Mouse (Mus musculus) spleen, adult 12 weeks (tissue): Measurements from ENCODE around the gene Rufy1.
"Not testable (repeated sequence)": the region's sequence is repeated elsewhere in the genome, so short reads cannot be mapped to it uniquely, and the experiment has no call there.

Source experiments
- DNase-seq: peaks from one replicate; pipeline ENCODE4 v3.0.0; 2022; ENCODE audit warnings: low spot score

Rufy1 gene

DNA sequence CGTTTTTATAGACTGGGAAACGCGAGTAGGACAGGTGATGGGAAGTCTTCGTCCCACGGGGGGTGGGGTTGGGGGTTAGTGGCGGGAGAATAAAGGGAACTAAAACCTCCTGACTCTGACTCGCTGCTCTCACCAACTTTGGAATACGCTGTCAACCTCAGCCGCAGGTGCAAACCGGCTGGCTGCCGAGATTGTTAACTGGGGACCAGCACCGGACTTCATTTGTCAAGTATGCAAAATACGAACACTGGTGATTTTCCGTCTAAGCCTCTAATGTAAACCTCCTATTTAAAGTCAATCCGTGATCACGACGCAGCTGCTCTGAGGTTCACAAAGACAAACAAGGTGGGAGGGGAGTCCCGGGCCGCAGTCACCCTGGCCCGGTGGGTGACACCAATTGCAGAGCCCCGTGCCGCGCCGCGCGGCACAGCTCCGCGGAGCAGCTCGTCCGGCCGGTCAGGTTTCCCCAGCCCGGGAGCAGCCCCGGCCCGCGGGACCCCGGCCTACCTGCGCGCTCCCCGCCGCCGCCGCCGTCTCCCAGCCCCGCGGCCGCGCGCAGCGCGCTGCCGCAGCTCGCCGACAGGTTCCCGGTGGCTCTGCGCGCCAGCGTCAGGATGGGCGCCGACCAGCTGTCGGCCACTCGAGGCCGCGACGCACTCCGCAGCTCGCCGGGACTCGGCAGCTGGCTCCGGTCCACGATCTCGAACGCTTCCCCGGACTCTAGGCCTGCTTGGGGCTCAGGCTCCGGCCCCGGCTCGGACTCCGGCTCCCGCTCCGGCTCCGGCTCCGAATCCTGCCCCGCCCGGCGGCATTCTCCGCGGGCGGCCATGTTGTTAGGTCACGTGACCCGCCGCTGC, at the start of gene Rufy1:
Rufy1 (minus strand) TSS at position 849 of the 857 bp plus-strand sequence.
- DNase-seq, result peak; percentile 83

DNA sequence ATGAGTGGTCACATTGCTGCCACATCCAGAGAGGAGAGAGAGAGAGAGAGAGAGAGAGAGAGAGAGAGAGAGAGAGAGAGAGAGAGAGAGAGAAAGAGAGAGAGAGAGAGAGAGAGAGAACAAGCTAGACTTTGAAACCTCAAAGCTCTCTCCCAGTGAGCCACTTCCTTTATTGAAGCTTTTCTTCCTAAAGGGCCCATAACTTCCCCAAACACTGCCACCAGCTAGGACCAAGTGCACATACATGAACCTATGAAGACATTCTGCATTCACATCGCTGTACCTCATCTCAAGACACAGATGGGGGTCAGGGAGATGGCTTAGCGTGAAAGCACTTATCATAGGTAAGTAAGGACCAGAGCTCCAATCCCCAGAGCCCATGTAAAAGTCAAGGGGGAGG, 47.1 kb upstream of the Rufy1 start:
- DNase-seq, result no peak

DNA sequence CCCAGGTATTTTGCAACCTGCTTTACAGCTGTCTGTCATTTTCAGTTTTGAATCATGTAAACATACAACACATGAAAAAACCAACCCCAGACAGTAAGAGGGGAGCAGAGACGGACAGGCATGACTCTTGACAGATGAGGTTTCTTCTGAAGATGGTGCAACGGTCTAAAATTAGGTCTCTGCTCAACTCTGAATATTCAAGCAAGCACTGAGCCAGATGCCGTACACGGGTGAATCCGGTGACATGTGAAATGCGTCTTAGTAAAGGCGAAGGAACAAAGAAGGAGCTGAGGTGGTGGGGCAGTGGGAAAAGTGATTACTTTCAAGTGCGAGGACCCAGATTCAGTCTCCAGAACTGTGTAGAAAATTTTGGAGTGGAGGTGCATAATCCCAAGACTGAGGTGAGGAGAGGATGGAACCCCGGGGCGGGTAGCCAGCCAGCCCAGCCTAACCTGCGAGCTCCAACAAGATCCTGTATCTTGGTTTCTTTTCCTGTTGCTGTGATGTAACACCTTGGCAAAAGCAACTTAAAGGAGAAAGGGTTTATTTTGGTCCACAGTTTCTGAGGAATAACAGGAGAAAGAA, 46.7 kb upstream of the Rufy1 start:
- no peak for DNase-seq

DNA sequence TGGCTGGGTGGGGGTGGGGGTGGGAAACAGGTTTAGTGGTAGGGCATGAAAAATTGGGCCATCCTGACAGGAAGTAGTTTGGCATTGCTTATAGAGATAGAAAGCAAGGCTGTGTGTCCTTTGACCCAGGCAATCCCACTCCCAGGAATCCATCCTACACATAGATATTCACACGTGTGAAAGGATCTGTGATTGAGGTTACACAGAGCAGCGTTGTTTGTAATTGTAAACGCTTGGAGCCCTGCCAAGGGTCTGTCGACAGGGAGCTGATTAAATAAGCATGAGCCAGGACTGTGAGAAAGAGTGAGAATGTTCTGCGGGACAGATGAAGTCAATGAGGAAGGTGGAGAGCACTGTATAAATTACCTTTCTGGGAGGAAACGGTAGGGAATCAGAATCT, 46.0 kb upstream of the Rufy1 start:
- no peak for DNase-seq

DNA sequence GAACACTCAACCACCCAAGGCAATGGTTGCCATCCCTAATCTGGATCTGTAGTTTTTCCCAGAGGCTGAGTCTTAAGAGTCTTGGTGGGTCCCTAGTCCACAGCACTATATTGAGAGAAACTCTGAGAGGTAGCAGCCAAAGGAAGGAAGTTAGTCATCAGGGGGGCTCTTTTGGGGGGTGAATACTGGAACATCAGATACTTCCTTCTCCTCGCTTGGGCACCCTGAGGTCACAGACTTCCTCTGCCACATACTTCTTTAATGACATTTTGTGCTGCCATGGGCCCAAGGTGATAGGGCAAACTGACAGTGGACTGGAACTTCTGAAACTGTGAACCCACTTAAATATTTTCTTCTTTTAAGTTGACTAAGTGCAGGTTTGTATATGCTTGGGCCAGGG, 43.0 kb upstream of the Rufy1 start:
- no peak for DNase-seq

DNA sequence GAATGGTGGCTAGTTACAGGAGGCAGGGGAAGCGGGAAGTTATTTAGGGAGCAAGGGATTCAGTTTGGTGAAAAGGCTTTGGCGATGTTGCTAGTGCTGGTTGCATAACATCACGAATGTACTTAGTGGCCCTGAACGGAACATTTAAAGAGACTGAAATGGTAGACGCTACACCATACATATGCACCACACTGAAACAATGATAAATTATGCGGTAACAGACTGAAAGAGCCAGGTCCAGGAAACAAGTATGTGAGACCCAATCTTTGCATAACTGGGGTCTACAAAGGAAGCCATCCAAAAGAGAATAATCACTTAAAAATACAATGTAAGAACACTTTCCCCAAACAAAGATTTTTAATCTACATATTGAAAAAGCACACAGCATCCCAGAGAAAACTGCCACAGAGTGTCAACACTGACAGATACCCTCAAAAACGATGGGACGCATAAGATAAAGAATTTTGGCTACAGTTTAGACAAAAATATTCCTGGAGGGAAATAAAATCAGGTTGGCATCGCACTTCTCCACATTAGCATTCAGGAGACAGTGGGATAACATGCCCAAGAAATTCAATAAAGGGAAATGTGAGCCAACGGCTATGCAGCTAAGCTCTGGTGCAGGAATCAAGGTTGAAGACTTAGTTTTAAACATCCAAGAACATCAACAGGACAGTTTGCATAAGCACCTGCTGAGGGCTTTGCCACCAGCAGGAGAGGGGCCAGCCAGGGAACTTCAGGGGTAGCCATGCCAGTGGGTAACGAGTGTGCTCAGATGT, 41.4 kb upstream of the Rufy1 start:
- no peak for DNase-seq

DNA sequence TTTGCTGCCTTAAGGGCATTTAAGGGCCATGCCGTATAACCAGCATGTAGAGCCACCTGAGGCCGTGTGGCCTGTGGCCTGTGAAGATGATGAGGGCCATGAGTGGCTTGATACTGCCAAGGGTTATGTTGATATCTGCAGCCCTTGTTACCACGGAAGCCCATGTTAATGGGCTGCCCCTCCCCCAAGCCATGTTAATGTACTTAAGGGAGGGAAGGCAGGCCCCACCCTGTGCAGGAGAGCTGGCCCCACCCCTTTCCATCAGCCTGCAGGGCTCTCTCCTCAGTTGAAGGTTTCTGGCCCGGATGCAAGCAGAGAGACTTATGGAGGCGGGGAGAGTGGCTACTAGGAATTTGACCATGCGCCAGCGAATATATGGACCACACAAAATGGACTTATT, 30.6 kb upstream of the Rufy1 start:
- DNase-seq, result no peak

DNA sequence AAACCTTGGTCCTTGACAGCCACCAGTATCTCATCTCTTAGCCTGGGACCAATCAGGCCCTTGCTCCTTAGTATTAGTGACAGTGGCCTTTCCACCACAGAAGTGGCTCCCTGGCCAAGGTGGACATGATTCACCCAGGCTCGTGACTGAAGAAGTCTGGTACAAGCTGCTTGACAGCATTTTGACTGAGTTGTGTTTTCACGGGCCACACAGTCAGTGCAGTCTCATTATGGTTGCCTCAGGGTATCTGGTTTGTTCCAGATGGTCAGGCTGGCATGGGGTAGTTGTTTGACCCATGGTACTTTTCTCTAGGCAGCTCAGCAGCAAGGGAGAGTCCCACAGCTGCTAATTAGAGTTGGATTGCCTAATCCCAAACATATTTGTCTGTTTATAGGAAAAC, 28.3 kb upstream of the Rufy1 start:
- no peak for DNase-seq

DNA sequence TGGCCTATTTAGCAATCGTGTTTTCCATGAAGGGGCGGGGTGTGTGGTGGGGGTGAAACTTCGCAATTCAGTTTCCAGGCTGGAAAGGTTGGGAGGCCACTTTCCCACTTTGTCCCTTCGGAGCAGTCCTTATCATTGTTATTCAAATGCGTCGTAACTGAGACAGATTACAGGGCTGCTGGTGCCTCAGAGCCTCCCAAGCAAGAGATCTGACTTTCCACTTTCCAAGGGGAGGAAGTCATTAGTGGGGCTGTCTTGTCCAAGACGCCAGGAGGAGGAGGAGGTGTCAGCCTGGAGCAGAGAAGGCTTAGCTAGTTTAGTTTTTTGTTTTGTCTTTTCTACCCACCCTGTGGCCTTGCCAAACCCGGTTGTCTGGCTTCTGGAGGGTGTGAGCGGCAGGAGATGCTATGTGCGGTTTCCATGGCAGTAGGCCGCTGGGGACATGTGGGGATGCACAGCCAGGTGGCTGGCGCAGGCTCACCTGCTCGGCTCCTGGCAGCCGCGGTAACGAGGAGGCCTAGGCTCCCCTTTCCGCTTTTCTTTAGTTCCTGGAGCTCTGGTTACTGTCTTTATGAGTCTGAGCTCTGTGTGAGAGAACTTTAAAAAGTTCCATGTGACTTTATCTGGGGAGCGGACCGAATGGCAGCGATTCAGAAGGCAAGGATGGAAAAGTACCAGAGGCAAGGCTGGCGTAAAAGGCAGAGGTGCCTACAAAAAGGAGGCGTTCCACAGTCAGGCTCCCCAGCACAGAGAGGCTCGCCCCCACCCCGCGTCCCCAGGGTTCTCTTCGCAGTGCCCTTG, 26.4 kb upstream of the Rufy1 start:
- DNase-seq, result no peak

DNA sequence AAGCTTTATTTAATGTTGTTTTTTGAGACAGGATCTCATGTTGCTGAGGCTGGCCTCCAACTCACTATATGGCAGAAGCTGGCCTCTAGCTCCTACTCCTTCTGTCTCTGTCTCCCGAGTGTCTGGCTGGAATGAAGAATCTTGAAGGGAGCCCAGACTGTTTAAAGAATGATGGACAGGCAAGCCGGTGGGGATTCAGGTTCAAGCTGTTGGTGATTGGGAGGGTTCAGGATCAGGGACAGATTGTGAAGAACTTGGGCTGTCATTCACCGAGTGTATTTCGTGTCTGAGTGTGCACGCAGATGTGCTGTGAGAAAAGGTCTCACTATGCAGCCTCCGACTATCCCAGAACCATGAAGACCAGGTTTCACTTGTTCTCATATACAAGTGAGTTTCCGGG, 25.5 kb upstream of the Rufy1 start:
- no peak for DNase-seq

DNA sequence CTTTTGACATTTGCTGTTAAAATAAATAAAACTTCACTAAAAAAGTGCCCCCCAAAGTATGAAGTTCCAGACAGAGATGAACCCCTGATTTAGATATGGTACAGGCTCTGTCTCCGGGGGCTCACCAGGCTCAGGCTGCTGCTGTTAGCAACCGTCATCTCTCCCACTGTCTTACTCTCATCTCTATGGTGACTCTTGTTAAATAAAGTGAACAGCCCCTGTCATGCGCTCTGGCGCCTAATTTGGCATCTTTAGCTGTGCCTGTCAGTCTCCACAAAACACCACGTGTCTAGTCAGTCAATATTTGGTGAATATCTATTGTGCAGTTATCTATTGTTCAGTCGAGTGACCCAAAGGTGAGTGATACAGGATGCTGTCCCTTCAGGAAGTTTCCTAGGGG, 24.0 kb upstream of the Rufy1 start:
- no peak for DNase-seq

DNA sequence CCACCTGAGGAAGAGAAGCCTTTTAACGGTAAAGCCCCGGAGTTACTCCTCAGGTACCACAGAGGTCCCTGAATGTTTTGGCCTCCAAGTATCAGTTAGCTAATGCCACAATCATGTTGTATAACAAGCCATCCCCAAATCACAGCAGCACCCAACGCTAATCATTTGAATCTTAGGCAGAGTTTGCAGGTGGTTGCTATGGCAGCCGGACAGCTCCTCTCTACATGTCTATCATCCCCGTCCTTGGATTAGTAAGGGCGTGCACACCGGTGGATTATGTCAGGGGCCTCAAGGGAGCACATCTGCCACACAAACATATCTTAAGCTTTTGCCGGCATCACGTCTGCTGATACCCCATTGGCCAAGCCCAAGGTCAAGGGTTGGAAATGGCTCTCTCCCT, 19.3 kb upstream of the Rufy1 start:
- DNase-seq, result no peak

DNA sequence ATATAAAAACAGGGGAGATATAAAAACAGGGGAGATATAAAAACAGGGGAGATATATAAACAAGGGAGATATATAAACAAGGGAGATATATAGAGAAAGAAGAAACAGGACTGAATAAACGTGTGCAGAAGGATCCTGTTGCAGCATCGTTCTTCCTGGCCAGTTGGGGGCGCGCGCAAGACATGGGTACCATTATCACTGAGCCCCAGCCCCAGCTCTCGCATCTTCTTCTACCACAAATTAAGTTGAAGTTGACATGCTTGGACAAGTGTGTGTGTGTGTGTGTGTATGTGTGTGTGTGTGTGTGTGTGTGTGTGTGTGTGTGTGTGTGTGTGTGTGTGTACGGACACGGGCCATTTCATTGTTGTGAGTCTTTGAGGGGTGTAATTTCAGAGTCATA, 17.2 kb upstream of the Rufy1 start:
- DNase-seq, result not testable (repeated sequence)

DNA sequence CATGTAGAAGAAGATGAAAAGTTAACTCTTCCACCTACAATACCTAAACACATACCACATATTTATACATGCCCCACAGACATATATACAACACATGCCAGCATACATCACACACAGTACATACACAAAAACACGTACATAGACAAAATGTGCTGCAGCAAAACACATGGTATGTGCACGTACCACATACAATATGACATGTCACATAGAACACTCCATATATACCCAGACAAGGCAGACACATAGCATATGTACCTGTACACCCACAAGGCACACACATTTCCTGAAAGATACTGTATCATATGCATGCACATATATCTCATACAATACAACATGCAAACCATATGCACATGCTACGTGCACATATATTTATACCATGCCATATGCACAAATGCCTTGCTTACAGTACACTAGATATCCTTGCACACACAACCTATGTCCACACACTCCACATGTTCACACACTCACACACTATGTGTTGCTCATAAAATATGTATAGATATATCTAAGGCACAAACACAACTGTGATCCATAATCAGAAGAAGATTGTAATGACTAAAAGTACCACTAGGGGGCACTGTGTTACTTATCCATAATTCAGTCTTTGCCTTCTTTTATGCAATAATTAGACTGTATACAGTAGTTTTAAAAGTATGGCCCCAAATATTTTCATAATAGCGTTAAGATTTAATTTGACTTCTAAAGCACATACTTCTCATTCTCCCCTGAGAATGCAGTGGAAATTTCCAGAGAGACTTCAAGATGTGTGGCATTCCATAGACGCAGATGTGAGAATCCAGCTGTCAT, 12.5 kb upstream of the Rufy1 start:
- no peak for DNase-seq

DNA sequence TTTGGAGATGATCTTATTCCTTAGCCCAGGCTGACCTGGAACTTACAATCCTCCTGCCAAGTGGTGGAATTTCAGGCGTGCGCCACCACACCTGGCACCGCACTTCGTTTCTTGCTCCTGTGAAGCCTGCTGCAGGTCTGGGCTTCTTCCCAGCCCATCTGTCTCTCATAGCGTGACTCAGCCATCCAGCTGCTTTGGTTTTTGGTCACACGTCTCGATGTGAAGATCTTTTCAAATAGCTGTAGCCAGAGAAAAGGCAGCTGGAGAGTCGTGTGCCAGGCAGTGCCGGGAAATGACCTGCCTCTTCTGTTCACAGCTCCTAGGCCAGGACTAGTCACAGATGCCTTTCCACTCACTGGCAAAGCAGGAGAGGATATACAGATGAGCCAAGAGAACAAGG, 10.7 kb upstream of the Rufy1 start:
- no peak for DNase-seq

DNA sequence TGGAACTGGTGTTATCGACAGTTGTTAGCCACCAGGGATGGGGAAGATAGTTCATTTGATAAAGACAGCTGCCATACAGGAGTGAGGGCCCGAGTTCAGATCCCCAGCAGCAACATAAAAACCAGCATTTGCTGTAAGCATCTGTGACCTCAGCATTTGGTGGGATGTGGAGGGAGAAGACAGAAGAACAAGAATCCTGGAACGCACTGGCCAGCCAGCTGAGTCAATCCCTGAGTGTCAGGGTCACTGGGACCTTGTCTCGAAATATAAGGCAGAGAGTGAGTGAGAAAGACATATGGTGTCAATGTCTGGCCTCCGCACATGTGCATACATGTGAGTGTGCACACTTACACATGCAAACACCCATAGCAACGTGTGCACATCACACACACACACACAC, 9.8 kb upstream of the Rufy1 start:
- DNase-seq, result no peak

DNA sequence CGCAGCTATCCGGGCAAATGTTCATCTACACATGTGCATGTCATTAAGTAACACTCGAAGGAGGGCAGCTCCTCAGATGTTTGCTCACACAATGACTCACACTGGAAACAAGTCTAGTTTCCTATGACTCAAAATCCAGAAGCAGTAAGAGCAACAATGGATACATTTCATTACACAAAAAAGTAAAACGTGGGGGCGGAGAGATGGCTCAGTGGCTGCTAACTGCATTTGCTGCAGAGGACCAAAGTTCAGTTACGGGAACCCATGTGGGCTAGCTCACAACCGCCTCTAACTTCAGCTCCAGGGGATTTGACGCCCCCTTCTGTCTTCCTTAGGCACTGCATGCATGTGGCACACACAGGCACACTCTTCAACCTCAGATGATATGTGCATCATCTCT, 8.9 kb upstream of the Rufy1 start:
- DNase-seq, result no peak

DNA sequence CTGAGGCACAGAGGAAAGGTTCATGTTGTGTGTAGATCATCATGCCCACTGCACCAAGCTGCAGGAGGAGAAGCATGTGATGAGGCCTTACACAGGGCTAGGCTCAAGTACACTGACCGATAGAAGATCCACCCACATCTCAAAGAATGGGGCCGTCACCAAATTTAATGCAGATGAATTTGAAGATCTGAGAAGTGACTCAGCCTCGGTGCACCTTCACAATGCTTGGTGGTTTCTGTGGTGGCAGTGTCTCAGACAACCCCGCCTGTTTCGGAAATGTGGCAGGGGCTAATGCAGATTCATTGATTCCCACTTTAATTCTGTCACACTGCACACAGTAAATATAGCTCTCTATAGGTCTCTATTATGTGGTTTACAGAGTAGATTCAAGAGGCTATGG, 2.0 kb upstream of the Rufy1 start:
- no peak for DNase-seq

DNA sequence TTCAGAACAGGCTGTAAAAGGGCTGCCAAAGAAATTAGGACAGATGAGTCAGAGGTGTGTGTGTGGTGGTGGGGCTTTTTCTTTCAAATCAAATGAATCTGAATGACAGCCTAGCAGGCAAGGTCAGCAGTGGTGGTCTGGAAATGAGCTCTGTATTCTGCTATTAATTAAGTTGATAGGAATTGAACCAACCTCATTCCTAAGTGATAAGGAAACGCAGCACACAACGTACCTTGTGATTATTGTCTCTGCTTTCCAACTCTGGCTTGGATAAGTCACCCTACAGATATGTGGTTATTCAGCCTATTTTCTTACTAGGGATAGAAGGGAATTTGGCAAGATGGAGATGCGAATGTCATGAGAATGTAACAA, 1.1 kb upstream of the Rufy1 start:
- no peak for DNase-seq

DNA sequence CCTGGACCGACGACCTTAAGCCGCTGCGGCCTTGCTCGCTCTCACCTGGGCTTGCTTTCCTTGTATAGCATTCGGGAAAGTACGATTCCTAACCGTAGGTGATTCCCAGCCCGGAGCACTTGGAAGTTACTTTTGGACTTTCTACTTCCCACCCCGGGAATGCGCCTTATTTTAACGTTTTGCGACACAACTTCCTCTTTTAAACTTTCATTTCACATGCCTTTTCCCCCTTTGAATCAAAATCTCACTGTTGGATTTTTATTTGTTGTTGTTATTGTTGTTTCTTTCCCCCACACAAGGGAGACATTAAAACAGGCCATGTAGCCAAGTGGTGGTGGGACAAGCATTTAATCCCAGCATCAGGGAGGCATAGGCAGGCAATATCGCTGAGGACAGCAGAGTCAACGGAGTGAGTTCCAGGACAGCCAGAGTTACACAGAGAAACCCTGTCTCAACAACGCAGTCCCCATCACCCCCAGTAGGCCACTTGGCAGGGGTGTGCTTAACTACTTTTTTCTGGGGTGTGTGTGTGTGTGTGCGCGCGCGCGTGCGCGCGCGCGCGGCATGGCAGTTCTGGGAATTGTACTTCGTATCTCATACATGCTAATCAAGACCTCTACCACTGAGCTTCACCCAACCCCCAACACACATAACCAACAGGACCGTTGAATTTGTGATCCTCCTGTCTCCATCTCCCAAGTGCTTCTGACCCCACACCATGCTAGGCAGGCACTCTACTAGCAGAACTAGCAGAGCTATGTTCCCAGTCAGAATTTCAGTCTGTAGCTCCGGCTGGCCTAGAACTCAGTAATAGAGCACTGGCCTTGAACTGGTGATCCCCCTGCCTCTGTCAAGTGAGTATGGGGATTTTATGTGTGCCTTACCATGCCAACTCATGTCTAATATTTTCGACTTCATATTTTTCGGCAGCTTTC, 476 bp upstream of the Rufy1 start:
- no peak for DNase-seq
